13 mouse cellular contexts compared by ENCODE assay signal in genomic region chr8:116630066-116630465, GRCm38 (mm10).
DNase-seq lines count a peak whose midpoint lies in the region; ATAC-seq lines count a peak whose summit lies in the region.
"Had no signal": no experiment of that assay in that cellular context is flagged by ENCODE, and none has a peak within 500 bp of the region (broad histone marks: within the 10 kb centered on the region; RNA-seq: fewer than 3 reads in every experiment).

No protein-coding gene starts in this region.

- no peaks in the 10 kb centered on the region for H3K4me1 ChIP-seq in kidney, embryonic 14.5 days (ENCODE audit: control insufficient read depth, insufficient read depth, low read length)
- H3K4me1 ChIP-seq: embryonic facial prominence, embryonic 13.5 days; megakaryocyte, embryonic 14.5 days; stomach, embryonic 15.5 days had no signal

- intact Hi-C loops in gastrocnemius, postnatal 36 days (cut with DNase I): no loop called here

- H3K4me2 ChIP-seq in kidney, embryonic 14.5 days (replicated peaks; ENCODE audit: low read depth, low read length): no peak overlapping the region
- H3K4me2 ChIP-seq: embryonic facial prominence, embryonic 13.5 days; stomach, embryonic 15.5 days had no signal

- WGBS in kidney, embryonic 14.5 days: 45% methylated on average over 11 of the region's 11 CpGs

- H3K36me3 ChIP-seq in kidney, embryonic 14.5 days (ENCODE audit: control insufficient read depth, insufficient read depth, low read length): no peaks in the 10 kb centered on the region
- H3K36me3 ChIP-seq: embryonic facial prominence, embryonic 13.5 days; G1E; stomach, embryonic 15.5 days had no signal

- peak; percentile 20; the same call in 1 of the 2 replicates for ATAC-seq in kidney, embryonic 14.5 days (ENCODE audit: low FRiP score, low TSS enrichment)
- ATAC-seq: hindbrain, postnatal 0 days had no signal

- H3K9me3 ChIP-seq in kidney, embryonic 14.5 days (ENCODE audit: control insufficient read depth, low read length): no peaks in the 10 kb centered on the region
- H3K9me3 ChIP-seq: embryonic facial prominence, embryonic 13.5 days; stomach, embryonic 15.5 days had no signal

- no peak overlapping the region for H3K4me3 ChIP-seq in kidney, embryonic 14.5 days (ENCODE audit: low read length)
- H3K4me3 ChIP-seq: embryonic facial prominence, embryonic 13.5 days; megakaryocyte, embryonic 14.5 days; stomach, embryonic 15.5 days had no signal

- H3K9ac ChIP-seq in kidney, embryonic 14.5 days (ENCODE audit: low read depth, low read length): no peak overlapping the region
- H3K9ac ChIP-seq: embryonic facial prominence, embryonic 13.5 days; stomach, embryonic 15.5 days had no signal

- DNase-seq in kidney, postnatal 25 days: no peak
- peak; percentile 10 for DNase-seq in 3134 (ENCODE audit: extremely low read depth, insufficient read length, low spot score)
- peak; percentile 36 for DNase-seq in CD4-positive helper T cell, adult 2 months (ENCODE audit: low read depth, low spot score)
- DNase-seq in induced T-regulatory cell, adult 2 months (ENCODE audit: low read depth): peak; percentile 56
- no peak for DNase-seq in frontal cortex, adult 2 months (ENCODE audit: extremely low spot score in 1 of 2, low spot score in 1 of 2)
- no peak for DNase-seq in gastrocnemius, postnatal 36 days
- DNase-seq: cerebellum, postnatal 25 days had no signal

- H3K27me3 ChIP-seq in kidney, embryonic 14.5 days (ENCODE audit: control insufficient read depth, insufficient read depth, low read length): no peaks in the 10 kb centered on the region
- H3K27me3 ChIP-seq: embryonic facial prominence, embryonic 13.5 days; megakaryocyte, embryonic 14.5 days; stomach, embryonic 15.5 days had no signal

- no peak overlapping the region for H3K27ac ChIP-seq in kidney, embryonic 14.5 days (ENCODE audit: low read depth, low read length)
- H3K27ac ChIP-seq: embryonic facial prominence, embryonic 13.5 days; hindbrain, postnatal 0 days; stomach, embryonic 15.5 days had no signal

Comparison
In these comparisons a context has a peak if more than half of its experiments do, and no peak if none do; other contexts are left out.
1. DNase-seq: peak in 3134 (single experiment), CD4-positive helper T cell, adult 2 months (single experiment) and induced T-regulatory cell, adult 2 months (single experiment); none in kidney, postnatal 25 days (0 of 2), frontal cortex, adult 2 months (0 of 2) and gastrocnemius, postnatal 36 days (0 of 2).